ENCODE assay signal across 17 mouse cellular contexts in genomic region chr8:120464585-120464937, GRCm38 (mm10).
A peak's percentile ranks its signal among the peaks of the same experiment; 100 is the strongest.
DNase-seq lines count a peak whose midpoint lies in the region; ATAC-seq lines count a peak whose summit lies in the region.
"Had no signal": no experiment of that assay in that cellular context is flagged by ENCODE, and none has a peak within 500 bp of the region (broad histone marks: within the 10 kb centered on the region; RNA-seq: fewer than 3 reads in every experiment).

No protein-coding gene starts in this region.

- no peak overlapping the region for H3K4me2 ChIP-seq in intestine, embryonic 15.5 days (replicated peaks)
- H3K4me2 ChIP-seq in intestine, embryonic 16.5 days (ENCODE audit: low read depth, low read length) = no peak overlapping the region
- no peak overlapping the region for H3K4me2 ChIP-seq in neural tube, embryonic 13.5 days
- H3K4me2 ChIP-seq: forebrain, embryonic 15.5 days; hindbrain, embryonic 15.5 days had no signal

- peaks cover 16% of the 10 kb centered on the region for H3K27me3 ChIP-seq in heart, embryonic 10.5 days (ENCODE audit: insufficient read depth, poor library complexity, severe bottlenecking)
- H3K27me3 ChIP-seq in intestine, embryonic 15.5 days (replicated peaks) = no peaks in the 10 kb centered on the region
- no peaks in the 10 kb centered on the region for H3K27me3 ChIP-seq in intestine, embryonic 16.5 days (replicated peaks; ENCODE audit: control insufficient read depth, insufficient read depth, low read length)
- no peaks in the 10 kb centered on the region for H3K27me3 ChIP-seq in neural tube, embryonic 13.5 days
- H3K27me3 ChIP-seq: forebrain, embryonic 15.5 days; hindbrain, embryonic 15.5 days had no signal

- no peaks in the 10 kb centered on the region for H3K9me3 ChIP-seq in heart, embryonic 10.5 days
- H3K9me3 ChIP-seq in intestine, embryonic 15.5 days = no peaks in the 10 kb centered on the region
- H3K9me3 ChIP-seq in intestine, embryonic 16.5 days (ENCODE audit: control insufficient read depth, low read length) = no peaks in the 10 kb centered on the region
- H3K9me3 ChIP-seq in neural tube, embryonic 13.5 days = no peaks in the 10 kb centered on the region
- H3K9me3 ChIP-seq: forebrain, embryonic 15.5 days; hindbrain, embryonic 15.5 days; limb, embryonic 10.5 days had no signal

- peaks cover 70% of the 10 kb centered on the region for H3K4me1 ChIP-seq in heart, embryonic 10.5 days
- peaks cover 43% of the 10 kb centered on the region for H3K4me1 ChIP-seq in intestine, embryonic 15.5 days (replicated peaks)
- H3K4me1 ChIP-seq in intestine, embryonic 16.5 days (ENCODE audit: control insufficient read depth, insufficient read depth, low read length) = peaks cover 44% of the 10 kb centered on the region
- H3K4me1 ChIP-seq in neural tube, embryonic 13.5 days (replicated peaks) = peaks cover 77% of the 10 kb centered on the region

- intact Hi-C loops in left cerebral cortex, postnatal 25 days (cut with DNase I) = no loop called here

- DNase-seq in heart, embryonic 10.5 days (ENCODE audit: low spot score) = no peak
- no peak for DNase-seq in heart, adult 18-20 months
- DNase-seq in neural tube, embryonic 10.5 days (ENCODE audit: extremely low spot score, low spot score) = no peak
- no peak for DNase-seq in left cerebral cortex, postnatal 25 days (ENCODE audit: low spot score in 2 of 2)
- DNase-seq: cerebellum, adult 11 months; kidney, adult 8-10 months; layer of hippocampus, postnatal 36 days; lung, adult 18-20 months; retina, postnatal 1 day; thymus, adult 18-20 months had no signal

- H3K36me3 ChIP-seq in heart, embryonic 10.5 days = no peaks in the 10 kb centered on the region
- H3K36me3 ChIP-seq in intestine, embryonic 15.5 days = no peaks in the 10 kb centered on the region
- no peaks in the 10 kb centered on the region for H3K36me3 ChIP-seq in intestine, embryonic 16.5 days (ENCODE audit: control insufficient read depth, insufficient read depth, low read length)
- H3K36me3 ChIP-seq in neural tube, embryonic 13.5 days = no peaks in the 10 kb centered on the region
- H3K36me3 ChIP-seq: forebrain, embryonic 15.5 days; hindbrain, embryonic 15.5 days; limb, embryonic 10.5 days had no signal

- H3K27ac ChIP-seq in heart, embryonic 10.5 days = peak overlapping the region; percentile 63
- H3K27ac ChIP-seq in intestine, embryonic 15.5 days = peak overlapping the region; percentile 17; the same call in 1 of the 2 replicates
- no peak overlapping the region; the same call in 1 of the 2 replicates for H3K27ac ChIP-seq in intestine, embryonic 16.5 days (ENCODE audit: low read length)
- peak overlapping the region; percentile 18; the same call in 1 of the 2 replicates for H3K27ac ChIP-seq in neural tube, embryonic 13.5 days (replicated peaks)
- H3K27ac ChIP-seq: hindbrain, embryonic 15.5 days; limb, embryonic 10.5 days had no signal

- H3K9ac ChIP-seq in intestine, embryonic 15.5 days = no peak overlapping the region
- H3K9ac ChIP-seq in intestine, embryonic 16.5 days (ENCODE audit: low read depth, low read length) = no peak overlapping the region
- H3K9ac ChIP-seq in neural tube, embryonic 13.5 days = no peak overlapping the region
- H3K9ac ChIP-seq: forebrain, embryonic 15.5 days; hindbrain, embryonic 15.5 days had no signal

- no peak for ATAC-seq in intestine, embryonic 15.5 days
- ATAC-seq in intestine, embryonic 16.5 days = no peak
- ATAC-seq in neural tube, embryonic 13.5 days (ENCODE audit: low read depth) = no peak

- WGBS in heart, embryonic 10.5 days = 21% methylated on average over 4 of the region's 4 CpGs
- WGBS in intestine, embryonic 15.5 days = 69% methylated on average over 4 of the region's 4 CpGs
- WGBS in intestine, embryonic 16.5 days = 66% methylated on average over 4 of the region's 4 CpGs
- 66% methylated on average over 4 of the region's 4 CpGs for WGBS in neural tube, embryonic 13.5 days

- no peak overlapping the region for H3K4me3 ChIP-seq in heart, embryonic 10.5 days
- no peak overlapping the region for H3K4me3 ChIP-seq in intestine, embryonic 15.5 days (replicated peaks)
- no peak overlapping the region for H3K4me3 ChIP-seq in intestine, embryonic 16.5 days (ENCODE audit: low read length)
- no peak overlapping the region for H3K4me3 ChIP-seq in neural tube, embryonic 13.5 days
- H3K4me3 ChIP-seq: forebrain, embryonic 15.5 days; hindbrain, embryonic 15.5 days; limb, embryonic 10.5 days; megakaryocyte, embryonic 14.5 days had no signal
